Mouse (Mus musculus): ENCODE results near the gene Fam114a1.

Gene Fam114a1

GRCm38 (mm10) chr5:64969861-64970771 is at the start of gene Fam114a1:
Gene Fam114a1 (plus strand): TSS chr5:64970071.
- peak; percentile 90 for DNase-seq

DNA sequence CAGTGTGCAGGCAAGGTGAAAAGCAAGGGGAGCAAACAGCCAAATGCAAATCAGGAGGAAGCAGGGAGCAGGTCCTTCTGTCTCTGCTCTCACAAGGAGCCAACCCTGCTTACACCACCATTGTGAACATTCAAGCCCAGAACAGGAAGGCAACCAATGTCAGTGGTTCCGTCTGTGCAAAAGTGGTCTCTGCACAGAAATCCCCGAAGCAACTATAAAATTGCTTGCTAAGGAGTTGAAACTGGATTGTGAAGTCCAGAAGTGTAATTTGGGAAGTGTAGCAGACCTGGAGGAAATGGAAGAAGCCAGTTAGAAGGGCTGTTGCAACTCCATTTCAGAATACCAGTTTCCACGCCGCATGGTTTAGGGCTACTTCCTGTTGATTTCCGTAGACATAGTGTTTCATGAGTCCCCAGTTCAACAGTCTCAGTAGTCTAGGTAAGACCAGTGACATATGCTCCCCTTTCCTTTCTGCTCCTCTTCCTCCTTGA is 46.9 kb upstream of the Fam114a1 start:
- DNase-seq: no peak

DNA sequence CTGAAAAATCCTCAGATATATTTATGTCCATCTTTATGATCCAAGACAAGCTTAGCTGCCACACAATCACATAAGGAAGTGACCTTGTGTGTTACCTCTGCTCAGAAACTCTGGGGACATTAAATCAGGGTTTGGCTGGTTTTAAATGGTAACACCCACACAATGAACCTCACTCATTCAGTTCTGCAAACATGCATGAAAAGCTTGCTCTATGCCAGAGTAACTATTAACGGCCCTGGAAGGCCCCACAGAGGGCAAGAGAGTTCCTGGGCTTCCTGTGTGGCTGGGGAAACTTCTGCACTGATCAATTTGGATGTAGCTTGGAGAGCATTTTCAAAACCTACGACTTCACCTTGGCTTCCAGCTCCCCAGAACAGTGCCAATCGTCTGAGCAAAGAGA is 37.7 kb upstream of the Fam114a1 start:
- DNase-seq: no peak

DNA sequence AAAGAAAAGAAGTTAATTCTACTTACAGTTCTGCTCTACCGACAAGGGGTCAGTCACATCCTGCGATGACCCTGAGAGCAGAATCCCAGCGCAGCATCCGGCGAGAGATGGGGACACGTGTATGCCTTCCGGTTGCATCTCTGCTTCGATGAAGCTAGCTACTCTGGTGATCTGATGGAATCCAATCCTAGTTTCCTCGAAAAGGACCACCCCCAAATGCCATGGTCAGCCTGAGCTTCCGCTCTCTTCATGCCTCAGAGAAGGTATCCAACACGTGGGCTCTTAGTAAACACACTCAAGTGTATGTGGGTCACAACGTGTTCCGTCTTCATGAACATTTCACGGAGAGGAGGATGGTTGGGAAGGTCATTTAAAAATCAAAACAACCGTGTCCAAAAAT is 37.1 kb upstream of the Fam114a1 start:
- no peak for DNase-seq

DNA sequence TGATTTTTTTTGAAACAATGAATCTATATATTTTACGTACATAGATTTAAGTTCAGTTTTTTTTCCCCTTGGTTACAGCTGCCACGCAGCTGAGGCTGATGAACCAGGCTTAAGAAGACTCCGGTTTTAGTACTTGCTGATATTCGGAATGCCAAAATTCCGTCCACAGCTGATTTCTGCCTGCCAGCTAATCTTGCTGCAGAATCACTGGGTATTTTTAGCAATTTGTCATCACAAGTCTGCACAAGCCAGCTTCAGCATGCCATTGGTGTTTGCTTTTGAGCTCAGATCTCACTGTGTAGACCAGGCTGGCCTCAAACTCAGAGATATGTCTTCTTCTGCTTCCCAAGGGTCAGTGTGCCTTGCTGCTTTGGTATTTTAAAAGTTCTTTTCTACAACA is 18.4 kb upstream of the Fam114a1 start:
- DNase-seq: no peak

- DNase-seq: no peak
These were observed 14.9 kb upstream of the Fam114a1 start for GRCm38 (mm10) chr5:64954931-64955330.

DNA sequence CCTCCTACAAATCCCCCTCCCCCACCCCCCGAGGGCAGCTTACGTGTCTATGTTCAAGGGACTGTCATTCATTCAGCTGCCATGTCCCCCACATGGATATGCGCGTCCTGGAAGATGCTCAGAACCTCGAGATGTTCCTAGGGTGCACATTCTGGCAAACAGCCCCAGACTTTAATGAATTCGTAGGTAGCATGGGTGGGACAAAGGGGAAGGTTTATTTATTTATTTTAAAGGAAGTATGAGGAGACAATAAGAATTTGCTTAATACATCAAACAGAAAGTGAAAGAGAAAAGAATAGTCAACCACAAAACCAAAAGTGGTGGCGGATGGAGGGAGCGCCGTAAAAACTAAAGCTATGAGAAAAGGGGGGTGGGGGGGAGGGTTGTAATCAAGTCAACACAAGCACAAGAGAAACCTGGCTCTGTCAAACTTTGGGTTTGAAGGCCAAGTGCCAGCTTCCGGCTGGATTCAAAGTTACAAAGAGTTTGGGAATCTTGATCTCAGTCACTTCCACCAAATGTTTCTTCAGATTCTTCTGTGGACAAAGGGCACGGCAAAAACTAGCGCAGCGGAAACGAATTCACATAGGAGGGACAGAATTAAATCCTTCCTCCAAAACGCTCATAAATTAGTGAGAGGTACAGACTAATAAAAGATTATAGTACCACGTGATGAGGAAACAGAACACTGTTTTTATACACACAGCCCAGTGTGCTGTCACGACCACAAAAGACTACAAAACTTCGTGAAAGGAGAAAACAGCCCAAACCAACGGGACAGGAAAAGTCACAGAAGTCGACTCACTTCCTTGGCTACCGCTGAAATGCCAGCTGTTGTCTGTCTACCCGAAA is 10.7 kb upstream of the Fam114a1 start:
- DNase-seq: peak; percentile 38

- peak; percentile 74 for DNase-seq
These were observed 10.0 kb upstream of the Fam114a1 start, which contains the start of gene Tlr6 for GRCm38 (mm10) chr5:64959843-64960230. Gene Tlr6 (minus strand): TSS chr5:64960097.

DNA sequence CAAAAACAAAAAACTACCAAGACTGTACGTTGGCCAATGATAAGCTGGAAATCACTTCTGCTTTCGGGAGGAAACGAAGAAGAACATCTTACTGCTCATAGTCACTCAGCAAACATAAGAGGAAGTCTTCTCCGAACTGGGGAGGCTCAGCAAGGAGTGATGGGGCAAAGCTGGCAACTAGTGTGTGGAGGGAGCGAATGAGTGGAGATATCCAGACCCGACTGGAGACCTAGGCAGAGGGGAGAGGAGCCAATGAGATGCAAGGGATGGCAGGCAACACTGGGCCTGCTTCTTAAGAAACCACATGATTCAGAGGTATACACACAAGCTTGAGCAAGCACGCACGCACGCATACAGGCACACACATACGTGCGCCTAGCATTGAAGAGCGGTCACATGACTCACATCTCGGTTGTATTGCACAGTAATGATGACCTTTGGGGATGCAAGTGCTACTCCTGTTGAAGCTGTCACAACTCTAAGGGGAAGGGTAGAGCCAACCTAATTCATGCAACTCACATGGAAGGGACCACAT is 8.9 kb upstream of the Fam114a1 start:
- no peak for DNase-seq

- DNase-seq: no peak
These were observed 6.6 kb upstream of the Fam114a1 start for GRCm38 (mm10) chr5:64963271-64963670.

GRCm38 (mm10) chr5:64963735-64964134 is 6.1 kb upstream of the Fam114a1 start:
- DNase-seq: no peak

DNA sequence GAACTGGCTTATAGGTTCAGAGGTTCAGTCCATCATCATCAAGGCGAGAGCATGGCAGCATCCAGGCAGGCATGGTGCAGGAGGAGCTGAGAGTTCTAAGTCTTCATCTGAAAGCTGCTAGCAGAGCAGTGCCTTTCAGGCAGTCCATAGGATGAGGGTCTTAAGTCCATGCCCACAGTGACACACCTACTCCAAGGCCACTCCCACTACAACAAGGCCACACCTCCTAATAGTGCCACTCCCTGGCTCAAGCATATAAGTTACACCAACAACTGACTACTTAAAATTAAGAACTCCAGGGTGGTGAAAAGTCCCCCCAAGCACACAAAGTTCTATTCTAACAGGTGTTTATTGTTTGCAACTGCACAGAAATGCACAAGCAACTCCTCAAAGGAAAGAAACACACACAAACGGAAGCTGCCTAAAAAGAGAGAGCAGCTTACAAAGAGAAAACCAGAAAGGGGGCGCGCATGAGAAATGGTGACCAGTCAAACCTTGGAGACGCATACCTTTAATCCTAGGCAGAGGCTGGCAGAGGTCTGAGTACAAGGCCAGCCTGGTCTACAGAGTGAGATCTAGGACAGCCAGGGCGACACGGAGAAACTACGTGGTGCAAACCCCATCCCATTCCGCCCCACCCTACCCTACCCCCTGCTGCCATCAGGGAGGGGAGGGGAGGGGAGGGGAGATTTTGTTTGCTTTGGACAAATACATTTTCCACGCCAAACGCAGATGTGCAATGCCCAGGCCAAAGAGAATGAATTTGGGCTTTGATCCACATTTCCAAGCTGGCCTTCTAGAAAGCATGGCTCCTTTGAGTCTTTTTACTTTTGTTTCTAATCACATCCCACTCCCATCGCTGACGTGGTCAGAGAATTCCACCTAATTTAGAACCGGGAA is 660 bp upstream of the Fam114a1 start:
- DNase-seq: peak; percentile 37

DNA sequence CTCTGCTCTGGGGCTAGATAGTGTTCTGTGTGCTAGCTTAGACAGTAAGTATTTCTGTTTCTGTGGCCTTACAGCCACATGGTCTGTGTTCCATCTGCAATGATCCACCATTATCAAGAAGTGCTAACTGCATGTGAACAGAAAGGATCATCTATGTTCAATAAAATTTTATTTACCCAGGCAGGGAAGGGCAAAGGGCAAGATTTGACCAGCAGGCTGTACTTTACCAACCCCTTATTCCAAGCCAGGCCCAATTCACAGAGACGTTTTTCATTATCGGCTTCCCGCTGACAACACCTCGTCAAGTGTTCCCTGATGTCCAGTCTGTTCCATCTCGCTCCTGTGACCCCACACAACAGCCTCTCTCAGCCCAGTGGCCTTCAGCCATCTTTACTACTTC is 5.2 kb downstream of the Fam114a1 start:
- DNase-seq: no peak

DNA sequence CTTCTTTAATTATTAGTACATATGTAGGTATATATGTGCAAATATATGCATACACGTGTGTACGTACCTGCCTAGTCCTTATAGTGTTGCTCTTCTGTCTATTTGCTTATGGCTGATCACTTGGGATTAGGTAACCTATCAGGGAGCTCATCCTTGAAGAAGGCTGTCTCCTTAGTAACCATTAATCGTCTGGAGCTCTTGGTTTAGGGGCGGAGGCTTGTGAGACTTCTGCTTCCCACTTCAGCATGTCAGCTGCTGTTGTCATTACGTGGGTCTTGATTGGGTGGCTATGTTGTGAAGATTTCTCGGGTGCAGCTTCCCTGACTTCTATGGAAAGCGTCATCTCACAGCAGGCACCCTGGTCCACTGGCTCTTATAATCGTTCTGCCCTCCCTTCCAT is 7.3 kb downstream of the Fam114a1 start:
- DNase-seq: no peak

GRCm38 (mm10) chr5:64985971-64986370 is 16.1 kb downstream of the Fam114a1 start:
- DNase-seq: peak; percentile 12

DNA sequence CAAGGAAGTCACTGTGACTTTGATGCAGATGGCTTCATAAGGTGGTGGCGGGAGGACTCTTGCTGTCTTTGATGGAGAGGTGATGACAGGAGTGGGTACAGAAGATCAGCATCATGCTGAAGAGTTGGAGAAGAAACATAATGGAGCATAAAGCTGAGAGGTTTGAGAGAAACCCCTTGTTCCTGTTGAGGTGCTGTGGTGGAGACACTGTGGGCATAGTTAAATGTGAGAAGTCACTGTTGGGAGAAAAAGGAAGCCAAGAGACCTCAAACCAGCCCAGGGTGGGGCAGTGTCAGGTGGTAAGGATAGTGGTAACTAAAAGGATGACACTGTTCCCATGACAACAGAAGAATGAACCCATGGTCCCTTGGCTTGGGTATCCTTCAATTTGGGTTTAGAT is 20.1 kb downstream of the Fam114a1 start:
- no peak for DNase-seq

GRCm38 (mm10) chr5:64992540-64992939 is 22.7 kb downstream of the Fam114a1 start:
- no peak for DNase-seq

DNA sequence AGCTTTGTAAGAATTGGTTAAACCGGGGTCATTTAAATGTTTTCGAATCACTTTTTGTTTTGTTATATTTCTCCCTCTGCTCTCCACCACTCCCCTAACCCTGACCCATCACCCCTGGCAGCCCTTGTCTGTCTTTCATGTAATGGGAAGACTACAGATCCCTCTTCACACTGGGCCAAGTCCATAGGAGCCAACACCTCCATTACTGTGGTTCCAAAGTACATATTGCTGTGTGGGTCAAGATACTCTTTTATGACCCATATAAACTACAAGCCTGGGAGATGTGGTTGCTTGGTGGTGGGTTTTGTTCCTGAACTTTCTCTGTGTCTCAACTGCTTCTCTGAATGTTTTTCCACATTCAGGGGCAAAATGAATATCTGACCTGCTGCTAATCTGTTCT is 25.5 kb downstream of the Fam114a1 start:
- DNase-seq: no peak

DNA sequence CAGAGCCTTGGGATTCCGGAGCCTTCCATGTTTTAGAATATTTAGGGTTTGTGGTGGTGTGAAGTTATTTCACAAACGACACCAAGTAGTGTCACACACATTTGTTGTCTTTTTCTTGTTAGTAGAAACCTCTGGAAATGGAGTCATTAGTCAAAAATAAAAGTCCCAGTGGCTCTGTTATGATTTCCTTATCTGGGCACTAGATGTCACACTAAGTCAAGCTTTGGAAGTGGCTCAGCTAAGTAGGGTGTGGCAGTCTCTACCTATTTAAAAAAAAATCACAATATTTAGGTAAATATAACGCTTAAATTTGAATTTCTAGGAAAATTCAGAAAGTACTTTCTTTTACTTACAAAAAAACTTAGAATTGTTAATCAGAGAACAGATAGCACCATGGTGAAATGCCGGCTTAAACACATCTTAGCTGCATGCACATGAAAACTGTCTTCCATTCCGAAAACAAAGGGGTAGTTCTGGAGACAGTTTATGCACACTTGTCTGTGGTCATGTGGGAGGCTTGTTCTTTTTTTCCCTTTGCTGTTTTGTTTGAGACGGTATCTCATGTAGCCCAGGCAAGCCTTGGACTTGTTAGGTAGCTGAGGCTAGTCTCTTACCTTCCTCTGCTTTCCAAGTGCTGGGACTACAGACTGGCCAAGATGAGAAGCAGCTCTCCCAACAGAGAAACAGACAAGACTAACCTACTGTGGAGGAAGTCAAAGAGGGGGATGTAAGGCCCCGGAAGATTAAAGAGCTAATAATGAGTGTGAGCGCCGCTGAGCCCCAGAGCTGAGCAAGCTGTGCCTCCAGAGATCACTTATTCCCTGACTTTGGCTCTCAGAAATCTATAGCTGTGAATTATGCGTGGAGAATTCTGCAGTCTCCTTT is 33.3 kb downstream of the Fam114a1 start:
- DNase-seq: peak; percentile 38

- peak; percentile 19 for DNase-seq
These were observed 34.2 kb downstream of the Fam114a1 start for GRCm38 (mm10) chr5:65003946-65004535.

GRCm38 (mm10) chr5:65005251-65005650 is 35.4 kb downstream of the Fam114a1 start:
- DNase-seq: no peak
